18 mouse cellular contexts compared by ENCODE assay signal in genomic region chr2:83052914-83053690, GRCm38 (mm10).
DNase-seq lines count a peak whose midpoint lies in the region; ATAC-seq and TF ChIP-seq lines count a peak whose summit lies in the region.
"Had no signal": no experiment of that assay in that cellular context is flagged by ENCODE, and none has a peak within 500 bp of the region (broad histone marks: within the 10 kb centered on the region; RNA-seq: fewer than 3 reads in every experiment).

No protein-coding gene starts in this region.

- H3K27me3 ChIP-seq in forebrain, embryonic 13.5 days: no peaks in the 10 kb centered on the region
- no peaks in the 10 kb centered on the region for H3K27me3 ChIP-seq in forebrain, embryonic 10.5 days (ENCODE audit: poor library complexity, severe bottlenecking)
- H3K27me3 ChIP-seq: CH12.LX; hindbrain, embryonic 13.5 days; kidney, embryonic 15.5 days; limb, embryonic 13.5 days; neural tube, embryonic 12.5 days had no signal

- H3K27ac ChIP-seq in forebrain, embryonic 13.5 days: no peak overlapping the region
- no peak overlapping the region for H3K27ac ChIP-seq in forebrain, embryonic 10.5 days
- no peak overlapping the region for H3K27ac ChIP-seq in left cerebral cortex, adult 2 months
- H3K27ac ChIP-seq: hindbrain, embryonic 13.5 days; kidney, embryonic 15.5 days; limb, embryonic 13.5 days; neural tube, embryonic 12.5 days had no signal

- TF ChIP-seq POLR2A in brain, embryonic 14.5 days (IDR thresholded peaks at IDR 0.05; ENCODE audit: borderline replicate concordance, extremely low read depth, insufficient read depth, insufficient read length, poor library complexity, severe bottlenecking): no peak

- intact Hi-C loops in left cerebral cortex, postnatal 25 days (cut with DNase I): no loop called here
- intact Hi-C loops in left cerebral cortex, adult 2 months (cut with DNase I): no loop called here
- intact Hi-C loops in heart, postnatal 36 days (cut with DNase I): no loop called here

- no peak overlapping the region for H3K4me3 ChIP-seq in forebrain, embryonic 13.5 days
- no peak overlapping the region for H3K4me3 ChIP-seq in forebrain, embryonic 10.5 days
- no peak overlapping the region for H3K4me3 ChIP-seq in left cerebral cortex, adult 2 months
- H3K4me3 ChIP-seq: hindbrain, embryonic 13.5 days; kidney, embryonic 15.5 days; limb, embryonic 13.5 days; neural tube, embryonic 12.5 days had no signal

- peak; percentile 74; the same call in 1 of the 2 replicates for ATAC-seq in forebrain, embryonic 13.5 days
- ATAC-seq: intestine, embryonic 16.5 days had no signal

- no peak for TF ChIP-seq CTCF in left cerebral cortex, adult 2 months (IDR thresholded peaks at IDR 0.05)
- no peak for TF ChIP-seq CTCF in brain, embryonic 14.5 days (IDR thresholded peaks at IDR 0.05; ENCODE audit: borderline replicate concordance, extremely low read depth, insufficient read depth, insufficient read length)

- no peaks in the 10 kb centered on the region for H3K36me3 ChIP-seq in forebrain, embryonic 13.5 days (ENCODE audit: poor library complexity, severe bottlenecking)
- no peaks in the 10 kb centered on the region for H3K36me3 ChIP-seq in forebrain, embryonic 10.5 days (replicated peaks)
- H3K36me3 ChIP-seq: hindbrain, embryonic 13.5 days; kidney, embryonic 15.5 days; limb, embryonic 13.5 days; neural tube, embryonic 12.5 days had no signal

- 80% methylated on average over 5 of the region's 5 CpGs for WGBS in forebrain, embryonic 13.5 days
- 83% methylated on average over 5 of the region's 5 CpGs for WGBS in forebrain, embryonic 10.5 days

- H3K9me3 ChIP-seq in forebrain, embryonic 13.5 days (replicated peaks): no peaks in the 10 kb centered on the region
- H3K9me3 ChIP-seq in forebrain, embryonic 10.5 days: no peaks in the 10 kb centered on the region
- H3K9me3 ChIP-seq: hindbrain, embryonic 13.5 days; kidney, embryonic 15.5 days; limb, embryonic 13.5 days; neural tube, embryonic 12.5 days had no signal

- H3K4me1 ChIP-seq in forebrain, embryonic 13.5 days: no peaks in the 10 kb centered on the region
- no peaks in the 10 kb centered on the region for H3K4me1 ChIP-seq in forebrain, embryonic 10.5 days
- H3K4me1 ChIP-seq: hindbrain, embryonic 13.5 days; kidney, embryonic 15.5 days; limb, embryonic 13.5 days; neural tube, embryonic 12.5 days had no signal

- no peak overlapping the region for H3K4me2 ChIP-seq in forebrain, embryonic 13.5 days
- H3K4me2 ChIP-seq: hindbrain, embryonic 13.5 days; kidney, embryonic 15.5 days; limb, embryonic 13.5 days; neural tube, embryonic 12.5 days had no signal

- no peak for DNase-seq in forebrain, embryonic 10.5 days (ENCODE audit: extremely low spot score, low spot score)
- peak; percentile 6 to 54 for DNase-seq in left cerebral cortex, postnatal 25 days (ENCODE audit: low spot score in 2 of 2)
- no peak for DNase-seq in left cerebral cortex, adult 2 months (ENCODE audit: extremely low spot score in 1 of 2, low spot score in 2 of 2)
- peak; percentile 60 for DNase-seq in brain, embryonic 14.5 days (ENCODE audit: low read depth)
- peak; percentile 77 for DNase-seq in layer of hippocampus, adult 9-11 months
- DNase-seq in heart, postnatal 36 days: no peak
- DNase-seq in left cerebral cortex, adult 18-20 months (ENCODE audit: low spot score in 2 of 2): no peak
- DNase-seq: adrenal gland, adult 2 months; cerebellum, adult 8-10 months; gastrocnemius, postnatal 14 days; thymus, adult 2 months had no signal

- no peak overlapping the region for H3K9ac ChIP-seq in forebrain, embryonic 13.5 days
- H3K9ac ChIP-seq: hindbrain, embryonic 13.5 days; kidney, embryonic 15.5 days; limb, embryonic 13.5 days; neural tube, embryonic 12.5 days had no signal

Comparison
In these comparisons a context has a peak if more than half of its experiments do, and no peak if none do; other contexts are left out.
1. DNase-seq: peak in left cerebral cortex, postnatal 25 days (2 of 2), brain, embryonic 14.5 days (single experiment) and layer of hippocampus, adult 9-11 months (single experiment); none in forebrain, embryonic 10.5 days (single experiment), left cerebral cortex, adult 2 months (0 of 2), heart, postnatal 36 days (0 of 2) and left cerebral cortex, adult 18-20 months (0 of 2).